Mouse (Mus musculus) adrenal gland, postnatal 36 days (tissue): ENCODE results near the gene Ninj2. TPM values are rescaled to one million over a fixed set of nuclear protein-coding genes. Genes with fewer than 3 reads are reported as not detected.

ENCODE experiments used
- total RNA-seq, 2 experiments: library from RNA; stranded (reverse); gene quantifications; 2 replicates each; pipeline ENCODE4 v1.2.3; 2021

Gene Ninj2
- total RNA-seq, 2 experiments from 2014 or later, result not detected

Other genes with a start within 250 kb of the Ninj2 start
- gene Erc1, start 245.2 kb upstream of the Ninj2 start, total RNA-seq, result 10 to 100 TPM; 18.6 to 19.2 TPM
- gene Rad52, start 190.7 kb upstream of the Ninj2 start, total RNA-seq, result 10 to 100 TPM; 12.8 to 19.8 TPM
- gene Wnk1, start 54.7 kb upstream of the Ninj2 start, total RNA-seq, result 100 to 1,000 TPM; 170 to 212 TPM
- gene D330020A13Rik, start 201.0 kb downstream of the Ninj2 start, total RNA-seq, result under 1 TPM in 1 of 2 experiments, not detected in 1; 0.40 TPM
- gene B4galnt3, start 201.2 kb downstream of the Ninj2 start, total RNA-seq, result 1 to 10 TPM; 7.4 to 8.9 TPM